Mouse (Mus musculus): ENCODE results near the gene Lrrc45. TPM values are rescaled to one million over a fixed set of nuclear protein-coding genes. Genes with fewer than 3 reads are reported as not detected.

Gene Lrrc45
- polyA plus RNA-seq, 1 experiment from 2014 or later: 75.1 TPM

GRCm38 (mm10) chr11:120684660-120685059 lies 29.1 kb upstream of the Lrrc45 start:
- no peak for ATAC-seq (ENCODE audit: low FRiP score, low read depth)
- no peak overlapping the region for H3K4me2 ChIP-seq (replicated peaks)
- no peak overlapping the region for H3K27ac ChIP-seq (replicated peaks)
- H3K36me3 ChIP-seq: peaks cover 69% of the 10 kb centered on the region
- no peak overlapping the region for H3K4me3 ChIP-seq
- WGBS: 89% methylated on average over 2 of the region's 2 CpGs
- H3K27me3 ChIP-seq: no peaks in the 10 kb centered on the region
- H3K4me1 ChIP-seq: no peaks in the 10 kb centered on the region
- H3K9ac ChIP-seq (replicated peaks): no peak overlapping the region
- no peaks in the 10 kb centered on the region for H3K9me3 ChIP-seq

- Histone ChIP-seq H3K27ac (replicated peaks) (no peak overlapping the region), H3K27me3 (no peaks in the 10 kb centered on the region), H3K36me3 (peaks cover 69% of the 10 kb centered on the region), H3K4me2 (replicated peaks) (no peak overlapping the region), H3K9me3 (no peaks in the 10 kb centered on the region), H3K9ac (replicated peaks) (no peak overlapping the region), H3K4me1 (no peaks in the 10 kb centered on the region), H3K4me3 (no peak overlapping the region)
- no peak for ATAC-seq (ENCODE audit: low FRiP score, low read depth)
- WGBS: 81% methylated on average over 20 of the region's 20 CpGs
Measured at GRCm38 (mm10) chr11:120686650-120687272, 27.0 kb upstream of the Lrrc45 start.

GRCm38 (mm10) chr11:120689365-120689764 lies 24.4 kb upstream of the Lrrc45 start:
- H3K9me3 ChIP-seq: no peaks in the 10 kb centered on the region
- no peak for ATAC-seq (ENCODE audit: low FRiP score, low read depth)
- no peaks in the 10 kb centered on the region for H3K4me1 ChIP-seq
- no peaks in the 10 kb centered on the region for H3K27me3 ChIP-seq
- no peak overlapping the region for H3K4me3 ChIP-seq
- H3K4me2 ChIP-seq (replicated peaks): no peak overlapping the region
- H3K9ac ChIP-seq (replicated peaks): no peak overlapping the region
- 88% methylated on average over 3 of the region's 3 CpGs for WGBS
- peaks cover 76% of the 10 kb centered on the region for H3K36me3 ChIP-seq
- no peak overlapping the region for H3K27ac ChIP-seq (replicated peaks)

GRCm38 (mm10) chr11:120692471-120693011 lies 21.2 kb upstream of the Lrrc45 start:
- H3K4me2 ChIP-seq (replicated peaks): no peak overlapping the region
- WGBS: 88% methylated on average over 4 of the region's 4 CpGs
- ATAC-seq (ENCODE audit: low FRiP score, low read depth): no peak
- no peaks in the 10 kb centered on the region for H3K9me3 ChIP-seq
- no peaks in the 10 kb centered on the region for H3K27me3 ChIP-seq
- no peak overlapping the region for H3K9ac ChIP-seq (replicated peaks)
- H3K4me3 ChIP-seq: no peak overlapping the region
- peaks cover 68% of the 10 kb centered on the region for H3K36me3 ChIP-seq
- H3K4me1 ChIP-seq: peaks cover 15% of the 10 kb centered on the region
- no peak overlapping the region for H3K27ac ChIP-seq (replicated peaks)

GRCm38 (mm10) chr11:120693461-120693860 lies 20.3 kb upstream of the Lrrc45 start:
- no peak for ATAC-seq (ENCODE audit: low FRiP score, low read depth)
- peaks cover 59% of the 10 kb centered on the region for H3K36me3 ChIP-seq
- 60% methylated on average over 3 of the region's 3 CpGs for WGBS

GRCm38 (mm10) chr11:120695184-120695583 lies 18.5 kb upstream of the Lrrc45 start:
- H3K4me2 ChIP-seq (replicated peaks): 0 out of 2 replicates have a peak overlapping the region, but pooled peaks have one; percentile 13
- WGBS: 39% methylated on average over 4 of the region's 4 CpGs

More at GRCm38 (mm10) chr11:120693461-120693860, 20.3 kb upstream of the Lrrc45 start:
- no peak overlapping the region for H3K9ac ChIP-seq (replicated peaks)
- H3K9me3 ChIP-seq: no peaks in the 10 kb centered on the region
- H3K27ac ChIP-seq (replicated peaks): no peak overlapping the region
- no peak overlapping the region for H3K4me2 ChIP-seq (replicated peaks)
- H3K4me3 ChIP-seq: no peak overlapping the region
- H3K4me1 ChIP-seq: peaks cover 15% of the 10 kb centered on the region
- no peaks in the 10 kb centered on the region for H3K27me3 ChIP-seq

GRCm38 (mm10) chr11:120695641-120696040 lies 18.1 kb upstream of the Lrrc45 start:
- Histone ChIP-seq H3K4me2 (replicated peaks) (no peak overlapping the region), H3K4me3 (no peak overlapping the region), H3K27ac (replicated peaks) (peak overlapping the region; percentile 65), H3K9ac (replicated peaks) (no peak overlapping the region), H3K9me3 (no peaks in the 10 kb centered on the region), H3K27me3 (no peaks in the 10 kb centered on the region), H3K36me3 (peaks cover 55% of the 10 kb centered on the region), H3K4me1 (peaks cover 15% of the 10 kb centered on the region)
- peak; percentile 49; the same call in 1 of the 2 replicates for ATAC-seq (ENCODE audit: low FRiP score, low read depth)
- 47% methylated on average over 12 of the region's 12 CpGs for WGBS

More at GRCm38 (mm10) chr11:120695184-120695583, 18.5 kb upstream of the Lrrc45 start:
- Histone ChIP-seq H3K9ac (replicated peaks) (peak overlapping the region; percentile 39; the same call in 1 of the 2 replicates), H3K4me3 (no peak overlapping the region), H3K36me3 (peaks cover 60% of the 10 kb centered on the region), H3K27me3 (no peaks in the 10 kb centered on the region), H3K27ac (replicated peaks) (peak overlapping the region; percentile 65), H3K9me3 (no peaks in the 10 kb centered on the region), H3K4me1 (peaks cover 15% of the 10 kb centered on the region)
- ATAC-seq (ENCODE audit: low FRiP score, low read depth): peak; percentile 60; the same call in 1 of the 2 replicates

- Histone ChIP-seq H3K9me3 (no peaks in the 10 kb centered on the region), H3K4me1 (peaks cover 15% of the 10 kb centered on the region), H3K4me3 (no peak overlapping the region), H3K27ac (replicated peaks) (no peak overlapping the region), H3K27me3 (no peaks in the 10 kb centered on the region), H3K36me3 (peaks cover 57% of the 10 kb centered on the region), H3K4me2 (replicated peaks) (no peak overlapping the region), H3K9ac (replicated peaks) (no peak overlapping the region)
- ATAC-seq (ENCODE audit: low FRiP score, low read depth): no peak
- WGBS: 90% methylated on average over 6 of the region's 6 CpGs
Measured at GRCm38 (mm10) chr11:120696568-120696967, 17.2 kb upstream of the Lrrc45 start.

GRCm38 (mm10) chr11:120697741-120698140 lies 16.0 kb upstream of the Lrrc45 start:
- H3K4me2 ChIP-seq (replicated peaks): no peak overlapping the region
- no peak overlapping the region for H3K9ac ChIP-seq (replicated peaks)
- ATAC-seq (ENCODE audit: low FRiP score, low read depth): no peak
- H3K27ac ChIP-seq (replicated peaks): no peak overlapping the region
- H3K4me1 ChIP-seq: peaks cover 15% of the 10 kb centered on the region
- WGBS: 78% methylated on average over 10 of the region's 10 CpGs
- H3K27me3 ChIP-seq: no peaks in the 10 kb centered on the region
- peaks cover 58% of the 10 kb centered on the region for H3K36me3 ChIP-seq
- H3K4me3 ChIP-seq: no peak overlapping the region
- H3K9me3 ChIP-seq: no peaks in the 10 kb centered on the region

- 40% methylated on average over 15 of the region's 15 CpGs for WGBS
- Histone ChIP-seq H3K27me3 (no peaks in the 10 kb centered on the region), H3K27ac (replicated peaks) (no peak overlapping the region), H3K36me3 (peaks cover 36% of the 10 kb centered on the region), H3K9me3 (no peaks in the 10 kb centered on the region), H3K9ac (replicated peaks) (0 out of 2 replicates have a peak overlapping the region, but pooled peaks have one; percentile 43), H3K4me1 (peaks cover 43% of the 10 kb centered on the region), H3K4me3 (no peak overlapping the region), H3K4me2 (replicated peaks) (no peak overlapping the region)
- ATAC-seq (ENCODE audit: low FRiP score, low read depth): no peak
Measured at GRCm38 (mm10) chr11:120703696-120704454, 9.8 kb upstream of the Lrrc45 start.

GRCm38 (mm10) chr11:120704486-120705325 lies 9.0 kb upstream of the Lrrc45 start:
- H3K27ac ChIP-seq (replicated peaks): peak overlapping the region; percentile 54
- no peak for ATAC-seq (ENCODE audit: low FRiP score, low read depth)
- no peak overlapping the region for H3K4me2 ChIP-seq (replicated peaks)
- peaks cover 43% of the 10 kb centered on the region for H3K4me1 ChIP-seq
- H3K27me3 ChIP-seq: no peaks in the 10 kb centered on the region
- 0 out of 2 replicates have a peak overlapping the region, but pooled peaks have one; percentile 5 for H3K4me3 ChIP-seq
- peak overlapping the region; percentile 43 for H3K9ac ChIP-seq (replicated peaks)
- no peaks in the 10 kb centered on the region for H3K9me3 ChIP-seq
- peaks cover 36% of the 10 kb centered on the region for H3K36me3 ChIP-seq
- 14% methylated on average over 8 of the region's 8 CpGs for WGBS
